ENCODE assay signal across 15 mouse cellular contexts in the genomic region with DNA sequence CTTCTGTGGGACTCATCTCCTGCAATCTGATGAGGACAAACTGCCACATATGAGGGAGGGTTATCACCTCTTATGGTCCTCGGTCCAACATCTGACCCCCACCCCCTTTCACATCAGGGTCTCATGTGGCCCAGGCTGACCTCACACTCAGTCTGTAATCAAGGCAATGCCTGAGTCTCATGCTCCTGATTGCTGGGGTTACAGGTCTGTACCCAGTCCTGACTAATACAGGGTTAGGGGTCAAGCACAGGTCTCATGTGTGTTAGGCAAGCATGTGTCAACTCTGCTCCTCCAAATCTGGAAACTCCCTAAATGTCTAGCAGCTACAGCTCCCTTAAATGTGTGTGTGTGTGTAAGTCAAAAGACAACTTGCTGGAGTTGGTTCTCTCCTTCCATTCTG.
A peak's percentile ranks its signal among the peaks of the same experiment; 100 is the strongest.
DNase-seq lines count a peak whose midpoint lies in the region; ATAC-seq and TF ChIP-seq lines count a peak whose summit lies in the region.
"Had no signal": no experiment of that assay in that cellular context is flagged by ENCODE, and none has a peak within 500 bp of the region (broad histone marks: within the 10 kb centered on the region; RNA-seq: fewer than 3 reads in every experiment).

No protein-coding gene starts in this region.

- H3K27me3 ChIP-seq in heart, embryonic 10.5 days (ENCODE audit: insufficient read depth, poor library complexity, severe bottlenecking) = no peaks in the 10 kb centered on the region
- H3K27me3 ChIP-seq in kidney, postnatal 0 days (ENCODE audit: insufficient read depth, low read length) = no peaks in the 10 kb centered on the region
- H3K27me3 ChIP-seq in limb, embryonic 12.5 days = no peaks in the 10 kb centered on the region
- H3K27me3 ChIP-seq: megakaryocyte, embryonic 14.5 days; neural tube, embryonic 12.5 days; Patski had no signal

- 81% methylated on average over 1 of the region's 1 CpGs for WGBS in heart, embryonic 10.5 days
- 79% methylated on average over 1 of the region's 1 CpGs for WGBS in kidney, postnatal 0 days
- 70% methylated on average over 1 of the region's 1 CpGs for WGBS in limb, embryonic 12.5 days

- H3K9ac ChIP-seq in kidney, postnatal 0 days (ENCODE audit: low read depth, low read length) = no peak overlapping the region
- H3K9ac ChIP-seq in limb, embryonic 12.5 days (replicated peaks) = no peak overlapping the region
- H3K9ac ChIP-seq: liver, postnatal 0 days; neural tube, embryonic 12.5 days had no signal

- 0 out of 2 replicates have a peak, but pooled peaks cover 5% of the 10 kb centered on the region for H3K36me3 ChIP-seq in heart, embryonic 10.5 days
- no peaks in the 10 kb centered on the region for H3K36me3 ChIP-seq in kidney, postnatal 0 days (ENCODE audit: insufficient read depth, low read length)
- H3K36me3 ChIP-seq in limb, embryonic 12.5 days = 0 out of 2 replicates have a peak, but pooled peaks cover 4% of the 10 kb centered on the region
- H3K36me3 ChIP-seq: neural tube, embryonic 12.5 days had no signal

- ATAC-seq in kidney, postnatal 0 days (replicated peaks; ENCODE audit: low FRiP score, low read depth) = no peak
- ATAC-seq in limb, embryonic 12.5 days (ENCODE audit: insufficient number of reproducible peaks, insufficient read depth, low FRiP score, low TSS enrichment, low read depth) = 0 out of 2 replicates have a peak, but pooled peaks have one; percentile 52
- ATAC-seq: liver, postnatal 0 days; Patski had no signal

- no peak for TF ChIP-seq CTCF in kidney, postnatal 0 days (IDR thresholded peaks at IDR 0.05; ENCODE audit: low read depth)

- no peaks in the 10 kb centered on the region for H3K9me3 ChIP-seq in heart, embryonic 10.5 days
- H3K9me3 ChIP-seq in kidney, postnatal 0 days (replicated peaks; ENCODE audit: low read length) = no peaks in the 10 kb centered on the region
- H3K9me3 ChIP-seq in limb, embryonic 12.5 days = no peaks in the 10 kb centered on the region
- H3K9me3 ChIP-seq: neural tube, embryonic 12.5 days had no signal

- no peak overlapping the region for H3K27ac ChIP-seq in heart, embryonic 10.5 days
- H3K27ac ChIP-seq in kidney, postnatal 0 days = peak overlapping the region; percentile 31; the same call in 1 of the 2 replicates
- H3K27ac ChIP-seq in limb, embryonic 12.5 days = peak overlapping the region; percentile 83
- H3K27ac ChIP-seq: neural tube, embryonic 12.5 days had no signal

- no peak overlapping the region for H3K4me3 ChIP-seq in heart, embryonic 10.5 days
- H3K4me3 ChIP-seq in kidney, postnatal 0 days (replicated peaks; ENCODE audit: low read depth, low read length) = no peak overlapping the region
- no peak overlapping the region for H3K4me3 ChIP-seq in limb, embryonic 12.5 days (replicated peaks)
- H3K4me3 ChIP-seq: megakaryocyte, embryonic 14.5 days; neural tube, embryonic 12.5 days had no signal

- no peak overlapping the region for H3K4me2 ChIP-seq in kidney, postnatal 0 days (ENCODE audit: low read length)
- no peak overlapping the region for H3K4me2 ChIP-seq in limb, embryonic 12.5 days
- H3K4me2 ChIP-seq: neural tube, embryonic 12.5 days had no signal

- peaks cover 33% of the 10 kb centered on the region for H3K4me1 ChIP-seq in heart, embryonic 10.5 days
- peaks cover 11% of the 10 kb centered on the region; the same call in 1 of the 2 replicates for H3K4me1 ChIP-seq in kidney, postnatal 0 days (replicated peaks; ENCODE audit: insufficient read depth, low read length)
- H3K4me1 ChIP-seq in limb, embryonic 12.5 days (replicated peaks) = peaks cover 27% of the 10 kb centered on the region
- H3K4me1 ChIP-seq: megakaryocyte, embryonic 14.5 days had no signal

- DNase-seq in heart, adult 11 months = peak; percentile 84
- DNase-seq in heart, embryonic 10.5 days (ENCODE audit: low spot score) = no peak
- DNase-seq in kidney, postnatal 0 days (ENCODE audit: low spot score) = no peak
- DNase-seq in kidney, adult 8-10 months = no peak
- peak; percentile 9 for DNase-seq in NIH3T3 (ENCODE audit: low read depth)
- no peak for DNase-seq in adrenal gland, postnatal 10 days
- no peak for DNase-seq in c-Kit-positive CD71-positive TER-119-positive erythroid progenitor cells, embryonic 14.5 days (ENCODE audit: low spot score)
- DNase-seq: cerebellum, adult 11 months; cerebellum, postnatal 25 days; liver, postnatal 0 days; right cerebral cortex, postnatal 4 days had no signal

Comparison
In these comparisons a context has a peak if more than half of its experiments do, and no peak if none do; other contexts are left out.
1. DNase-seq: peak in heart, adult 11 months (single experiment) and NIH3T3 (single experiment); none in heart, embryonic 10.5 days (single experiment), kidney, postnatal 0 days (single experiment), kidney, adult 8-10 months (0 of 2), adrenal gland, postnatal 10 days (single experiment) and c-Kit-positive CD71-positive TER-119-positive erythroid progenitor cells, embryonic 14.5 days (single experiment).